Mouse (Mus musculus): ENCODE measurements at regions not wholly inside any gene's neighbourhood (a gene's known extent, or its start where the extent isn't known, plus 50 kb on each side); places are given as distances from the start of the nearest gene placed in this dataset.

DNA sequence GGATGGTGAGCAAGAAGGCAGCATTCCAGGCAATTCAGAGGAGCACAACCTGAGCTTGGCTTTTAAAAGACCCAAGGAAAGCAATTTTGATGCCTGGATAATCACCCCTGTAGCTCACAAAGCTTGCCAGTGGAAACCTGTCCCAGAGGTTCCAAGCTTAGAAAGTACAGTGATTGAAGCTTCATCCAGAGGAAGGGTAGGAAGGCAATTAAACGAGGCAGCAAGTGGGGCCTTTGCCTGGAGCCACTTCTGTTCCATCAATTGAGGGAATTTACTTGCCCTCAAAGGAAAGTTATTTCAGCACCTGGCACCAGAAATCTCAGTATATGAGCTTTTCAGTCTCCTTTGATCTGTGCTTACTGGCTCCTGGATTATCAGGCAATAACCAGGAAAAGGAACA, 171.9 kb upstream of the Cd180 start:
- no peak for DNase-seq (ENCODE audit: low spot score)
- ATAC-seq: no peak
- Histone ChIP-seq H3K27ac (no peak overlapping the region), H3K4me3 (ENCODE audit: low read length) (no peak overlapping the region), H3K36me3 (ENCODE audit: insufficient read depth, low read length) (no peaks in the 10 kb centered on the region), H3K9me3 (ENCODE audit: low read length) (no peaks in the 10 kb centered on the region), H3K4me2 (ENCODE audit: low read depth, low read length) (no peak overlapping the region), H3K9ac (replicated peaks; ENCODE audit: low read length) (no peak overlapping the region), H3K4me1 (ENCODE audit: insufficient read depth, low read length) (no peaks in the 10 kb centered on the region), H3K27me3 (ENCODE audit: insufficient read depth, low read length) (no peaks in the 10 kb centered on the region)
- TF ChIP-seq CTCF (IDR thresholded peaks at IDR 0.05; ENCODE audit: low read depth): no peak
- 55% methylated on average over 1 of the region's 1 CpGs for WGBS

DNA sequence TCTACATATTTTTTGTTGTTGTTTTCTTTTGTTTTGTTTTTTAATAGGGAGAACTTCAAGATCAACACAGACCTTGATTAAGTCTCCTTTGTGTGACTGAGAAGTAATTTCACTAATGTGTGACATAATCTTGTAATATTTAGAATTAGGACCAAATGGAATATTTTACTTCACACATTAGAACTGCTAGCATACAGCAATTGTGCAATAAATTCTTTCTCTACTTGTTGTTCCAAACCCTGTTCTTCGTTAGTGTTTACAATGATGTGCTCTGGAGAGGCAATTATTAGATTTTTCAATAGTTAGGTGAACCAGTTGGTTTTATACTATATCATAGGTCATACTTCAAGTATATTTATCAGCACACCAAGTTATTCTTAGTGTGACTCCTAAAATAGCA, 171.3 kb upstream of the Cd180 start:
- 87% methylated on average over 1 of the region's 1 CpGs for WGBS
- TF ChIP-seq CTCF (IDR thresholded peaks at IDR 0.05; ENCODE audit: low read depth): no peak

DNA sequence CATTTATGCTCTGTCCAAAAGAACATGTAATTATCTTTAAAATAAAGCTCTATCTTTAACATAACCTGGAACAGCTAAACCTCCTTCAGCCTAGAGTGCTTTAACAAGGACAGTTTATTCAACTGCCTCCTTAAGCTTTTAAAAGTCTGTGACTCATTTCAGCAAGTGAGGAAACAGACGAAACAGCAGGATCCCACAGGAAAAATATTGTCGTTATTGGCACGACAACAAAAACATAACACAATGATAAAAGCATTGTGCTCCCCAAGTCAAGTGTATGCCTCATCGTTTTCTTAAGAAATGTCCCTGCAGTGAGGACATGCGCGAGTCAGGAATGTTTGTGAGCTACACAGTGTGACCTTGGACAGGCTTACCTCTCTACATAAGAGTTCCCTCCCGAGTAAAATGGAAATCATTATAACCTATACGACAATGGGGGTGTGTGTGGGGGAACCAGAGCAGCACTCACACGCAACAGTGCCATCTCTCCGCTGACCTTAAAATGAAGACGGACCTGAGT, 166.7 kb upstream of the Cd180 start:
- Histone ChIP-seq H3K9me3 (ENCODE audit: low read length) (no peaks in the 10 kb centered on the region), H3K9ac (replicated peaks; ENCODE audit: low read length) (no peak overlapping the region), H3K27me3 (ENCODE audit: insufficient read depth, low read length) (no peaks in the 10 kb centered on the region), H3K27ac (no peak overlapping the region), H3K4me2 (ENCODE audit: low read depth, low read length) (no peak overlapping the region), H3K36me3 (ENCODE audit: insufficient read depth, low read length) (no peaks in the 10 kb centered on the region), H3K4me1 (ENCODE audit: insufficient read depth, low read length) (no peaks in the 10 kb centered on the region), H3K4me3 (ENCODE audit: low read length) (no peak overlapping the region)
- TF ChIP-seq CTCF (IDR thresholded peaks at IDR 0.05; ENCODE audit: low read depth): no peak
- WGBS: 64% methylated on average over 11 of the region's 11 CpGs
- DNase-seq (ENCODE audit: low spot score) (no peak), ATAC-seq (no peak)

More for the DNA sequence above, 171.3 kb upstream of the Cd180 start:
- no peak for ATAC-seq
- H3K9me3 ChIP-seq (ENCODE audit: low read length): no peaks in the 10 kb centered on the region
- no peak overlapping the region for H3K4me3 ChIP-seq (ENCODE audit: low read length)
- DNase-seq (ENCODE audit: low spot score): no peak
- H3K27ac ChIP-seq: no peak overlapping the region
- H3K36me3 ChIP-seq (ENCODE audit: insufficient read depth, low read length): no peaks in the 10 kb centered on the region
- no peaks in the 10 kb centered on the region for H3K27me3 ChIP-seq (ENCODE audit: insufficient read depth, low read length)
- no peak overlapping the region for H3K9ac ChIP-seq (replicated peaks; ENCODE audit: low read length)
- no peaks in the 10 kb centered on the region for H3K4me1 ChIP-seq (ENCODE audit: insufficient read depth, low read length)
- no peak overlapping the region for H3K4me2 ChIP-seq (ENCODE audit: low read depth, low read length)

DNA sequence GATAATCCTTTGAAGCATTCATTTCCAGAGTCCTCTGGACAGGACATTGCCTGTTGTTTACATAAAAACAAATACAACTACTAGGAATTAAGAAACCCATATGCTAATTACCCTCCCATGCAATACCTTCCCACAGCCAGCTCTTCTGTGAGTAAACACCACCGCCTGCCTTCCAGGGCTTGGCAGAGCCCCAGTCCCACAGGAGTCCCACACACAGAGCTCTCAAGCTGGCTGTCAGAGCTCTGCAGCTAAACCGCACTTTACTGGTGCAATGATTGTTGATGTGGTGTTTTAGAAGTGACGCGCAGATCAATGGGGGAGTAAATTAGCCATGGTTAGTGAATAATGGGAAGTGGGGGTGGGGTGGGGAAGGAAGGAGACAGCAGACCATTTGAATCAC, 159.6 kb upstream of the Cd180 start:
- H3K9ac ChIP-seq (replicated peaks; ENCODE audit: low read length): no peak overlapping the region
- WGBS: 7% methylated on average over 4 of the region's 4 CpGs
- DNase-seq (ENCODE audit: low spot score) (peak; percentile 72), ATAC-seq (peak; percentile 73)
- no peaks in the 10 kb centered on the region; the same call in 1 of the 2 replicates for H3K4me1 ChIP-seq (ENCODE audit: insufficient read depth, low read length)
- H3K27ac ChIP-seq: no peak overlapping the region
- no peak overlapping the region for H3K4me2 ChIP-seq (ENCODE audit: low read depth, low read length)
- H3K4me3 ChIP-seq (ENCODE audit: low read length): no peak overlapping the region
- H3K9me3 ChIP-seq (ENCODE audit: low read length): no peaks in the 10 kb centered on the region
- no peaks in the 10 kb centered on the region for H3K36me3 ChIP-seq (ENCODE audit: insufficient read depth, low read length)
- TF ChIP-seq CTCF (IDR thresholded peaks at IDR 0.05; ENCODE audit: low read depth): peak; percentile 27
- no peaks in the 10 kb centered on the region for H3K27me3 ChIP-seq (ENCODE audit: insufficient read depth, low read length)

DNA sequence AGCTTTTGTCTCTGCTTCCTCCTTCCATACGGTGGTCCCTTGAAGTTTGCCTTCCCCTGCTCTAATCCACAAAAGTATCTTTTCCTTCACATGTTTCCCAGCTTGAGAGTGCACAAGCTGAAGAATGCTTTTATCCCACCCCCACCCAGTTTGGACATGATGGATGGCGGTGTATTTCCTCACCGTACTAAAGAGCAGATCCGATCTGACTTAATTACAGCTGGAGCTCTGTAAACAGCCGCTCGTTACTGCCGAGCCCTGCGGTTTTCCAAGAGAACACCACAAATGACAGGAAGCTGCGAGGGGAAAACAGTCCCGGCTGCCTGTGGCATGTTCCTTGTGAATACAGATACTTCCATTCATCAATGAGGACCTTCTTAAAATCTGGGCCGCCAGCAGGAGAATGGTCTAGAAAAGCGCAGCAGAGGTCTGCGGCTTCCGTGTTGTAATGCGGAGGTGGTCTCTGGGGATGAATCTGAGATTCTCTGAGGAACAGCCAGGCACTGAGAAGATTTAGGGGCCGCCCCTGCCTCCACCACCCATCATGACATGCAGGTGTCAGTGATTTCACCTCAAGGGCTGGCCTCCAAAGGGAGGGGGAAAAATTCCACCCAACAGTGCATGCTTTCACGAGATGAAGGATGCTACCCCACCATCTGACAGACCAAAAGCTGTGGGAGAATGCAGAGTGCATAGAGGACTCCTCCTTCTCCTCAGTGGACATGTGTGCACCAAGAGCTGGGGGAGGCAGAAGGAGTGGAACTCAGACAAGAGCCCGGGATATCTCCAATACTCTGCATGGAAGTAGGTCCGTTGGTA, 155.7 kb upstream of the Cd180 start:
- H3K4me3 ChIP-seq (ENCODE audit: low read length): no peak overlapping the region
- no peaks in the 10 kb centered on the region for H3K27me3 ChIP-seq (ENCODE audit: insufficient read depth, low read length)
- WGBS: 35% methylated on average over 19 of the region's 19 CpGs
- TF ChIP-seq CTCF (IDR thresholded peaks at IDR 0.05; ENCODE audit: low read depth): no peak
- H3K27ac ChIP-seq: peak overlapping the region; percentile 15; the same call in 1 of the 2 replicates
- H3K4me2 ChIP-seq (ENCODE audit: low read depth, low read length): peak overlapping the region; percentile 40
- ATAC-seq: 0 out of 2 replicates have a peak, but pooled peaks have one; percentile 55
- H3K36me3 ChIP-seq (ENCODE audit: insufficient read depth, low read length): no peaks in the 10 kb centered on the region
- H3K4me1 ChIP-seq (ENCODE audit: insufficient read depth, low read length): no peaks in the 10 kb centered on the region; the same call in 1 of the 2 replicates
- no peak overlapping the region for H3K9ac ChIP-seq (replicated peaks; ENCODE audit: low read length)
- no peaks in the 10 kb centered on the region for H3K9me3 ChIP-seq (ENCODE audit: low read length)
- peak; percentile 39 for DNase-seq (ENCODE audit: low spot score)

DNA sequence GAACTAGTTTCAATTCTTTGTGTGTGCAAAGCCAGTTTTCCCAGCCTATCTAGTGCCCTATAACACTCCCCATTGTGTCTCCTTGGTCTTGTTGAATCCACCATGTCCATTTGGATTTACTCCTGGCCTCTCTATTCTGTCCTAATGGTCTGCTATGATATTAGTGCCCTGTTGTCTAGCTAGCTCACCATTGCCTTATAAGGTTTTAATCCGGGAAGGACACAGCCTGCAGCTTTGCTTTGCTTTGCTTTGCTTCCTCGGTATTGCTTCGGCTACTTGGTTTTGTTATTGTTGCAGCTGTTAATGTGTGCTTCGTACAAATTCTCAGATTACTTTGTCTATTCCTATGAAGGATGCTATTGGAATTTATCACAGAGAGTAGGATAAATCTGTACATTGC, 152.9 kb upstream of the Cd180 start:
- Histone ChIP-seq H3K4me3 (ENCODE audit: low read length) (no peak overlapping the region), H3K9me3 (ENCODE audit: low read length) (no peaks in the 10 kb centered on the region), H3K27ac (no peak overlapping the region), H3K27me3 (ENCODE audit: insufficient read depth, low read length) (no peaks in the 10 kb centered on the region), H3K9ac (replicated peaks; ENCODE audit: low read length) (no peak overlapping the region), H3K36me3 (ENCODE audit: insufficient read depth, low read length) (no peaks in the 10 kb centered on the region), H3K4me1 (ENCODE audit: insufficient read depth, low read length) (peaks cover 4% of the 10 kb centered on the region; the same call in 1 of the 2 replicates), H3K4me2 (ENCODE audit: low read depth, low read length) (no peak overlapping the region)
- no peak for DNase-seq (ENCODE audit: low spot score)
- WGBS: 87% methylated on average over 4 of the region's 4 CpGs
- no peak for ATAC-seq
- TF ChIP-seq CTCF (IDR thresholded peaks at IDR 0.05; ENCODE audit: low read depth): no peak
